Mouse (Mus musculus) MEL (cell line): ENCODE measurements at regions not wholly inside any gene's neighbourhood (a gene's known extent, or its start where the extent isn't known, plus 50 kb on each side); places are given as distances from the start of the nearest gene placed in this dataset.

Source experiments
- DNase-seq: peaks from one replicate; pipeline ENCODE4 v3.0.0; 2011; ENCODE audit warnings: low read depth, low spot score
- H3K27ac ChIP-seq: 2 replicates; pipeline ENCODE4 v1.5.1; 2012; ENCODE audit warnings: low read depth, mild to moderate bottlenecking, control low read depth, low read length, moderate library complexity; ENCODE audit not compliant: control insufficient read depth
- H3K27me3 ChIP-seq, 2 experiments: fragments of 150-350 bp in 1 of 2; sonication (generic) in 1 of 2; 2 replicates each; pipeline ENCODE4 v1.6.1; 2012; ENCODE audit warnings: low read length in 2 of 2, mild to moderate bottlenecking in 2 of 2, improper control_type of control experiment in 1 of 2, moderate library complexity in 1 of 2; ENCODE audit not compliant: insufficient read depth in 2 of 2, control insufficient read depth in 1 of 2
- H3K36me3 ChIP-seq, 2 experiments: 2 replicates each; pipeline ENCODE4 v1.6.1; 2012 to 2014; ENCODE audit warnings: low read length in 2 of 2, improper control_type of control experiment in 1 of 2, inconsistent platforms in 1 of 2, mild to moderate bottlenecking in 1 of 2; ENCODE audit not compliant: insufficient read depth in 2 of 2, control insufficient read depth in 1 of 2
- H3K4me1 ChIP-seq, 2 experiments: fragments of 150-350 bp in 1 of 2; sonication (generic) in 1 of 2; 2 replicates each; pipeline ENCODE4 v1.6.1; 2012; ENCODE audit warnings: low read length in 2 of 2, improper control_type of control experiment in 1 of 2, mild to moderate bottlenecking in 1 of 2; ENCODE audit not compliant: insufficient read depth in 2 of 2, control insufficient read depth in 1 of 2
- H3K4me3 ChIP-seq, 2 experiments: fragments of 150-350 bp in 1 of 2; sonication (generic) in 1 of 2; 2 replicates each; pipeline ENCODE4 v1.5.1; 2012; ENCODE audit warnings: low read depth in 2 of 2, low read length in 2 of 2, mild to moderate bottlenecking in 2 of 2, moderate library complexity in 2 of 2, control low read depth in 1 of 2, improper control_type of control experiment in 1 of 2; ENCODE audit not compliant: control insufficient read depth in 1 of 2, insufficient read depth in 1 of 2
- H3K79me2 ChIP-seq: 2 replicates; pipeline ENCODE4 v1.6.1; 2012; ENCODE audit warnings: mild to moderate bottlenecking, low read length, moderate library complexity; ENCODE audit not compliant: control insufficient read depth, poor library complexity, insufficient read depth
- H3K9ac ChIP-seq: 2 replicates; pipeline ENCODE4 v1.6.1; 2012; ENCODE audit warnings: low read depth, mild to moderate bottlenecking, control low read depth, low read length, moderate library complexity; ENCODE audit not compliant: control insufficient read depth, poor library complexity, severe bottlenecking
- H3K9me3 ChIP-seq: fragments of 150-350 bp; sonication (generic); replicated peaks from 2 replicates; pipeline ENCODE4 v1.6.1; 2012; ENCODE audit warnings: mild to moderate bottlenecking, low read length, improper control_type of control experiment, moderate library complexity; ENCODE audit not compliant: insufficient read depth
- BHLHE40 ChIP-seq: IDR thresholded peaks from 2 replicates; pipeline ENCODE4 v1.6.1; 2012; ENCODE audit warnings: low read depth, mild to moderate bottlenecking, inconsistent platforms, low read length, improper control_type of control experiment, borderline replicate concordance
- ELF1 ChIP-seq: IDR thresholded peaks from 2 replicates; pipeline ENCODE4 v1.6.1; 2014; ENCODE audit warnings: low read depth, mild to moderate bottlenecking, inconsistent platforms, low read length, improper control_type of control experiment, moderate library complexity
- ETS1 ChIP-seq: IDR thresholded peaks from 2 replicates; pipeline ENCODE4 v1.6.1; 2012; ENCODE audit warnings: low read depth, mild to moderate bottlenecking, inconsistent platforms, low read length, improper control_type of control experiment, moderate library complexity
- GABPA ChIP-seq: IDR thresholded peaks from 2 replicates; pipeline ENCODE4 v1.6.1; 2012; ENCODE audit warnings: low read depth, mild to moderate bottlenecking, inconsistent platforms, low read length, improper control_type of control experiment, moderate library complexity
- HCFC1 ChIP-seq: IDR thresholded peaks from 2 replicates; pipeline ENCODE4 v1.6.1; 2012; ENCODE audit warnings: low read depth, mild to moderate bottlenecking, inconsistent platforms, low read length, improper control_type of control experiment, moderate library complexity
- KAT2A ChIP-seq: conservative IDR thresholded peaks from 2 replicates; pipeline ENCODE4 v1.6.1; 2012; ENCODE audit warnings: low read depth, low read length, improper control_type of control experiment, inconsistent platforms
- MAFK ChIP-seq: IDR thresholded peaks from 2 replicates; pipeline ENCODE4 v1.6.1; 2011; ENCODE audit warnings: low read depth, mild to moderate bottlenecking, low read length, improper control_type of control experiment, borderline replicate concordance
- MAZ ChIP-seq: IDR thresholded peaks from 2 replicates; pipeline ENCODE4 v1.6.1; 2012; ENCODE audit warnings: low read depth, mild to moderate bottlenecking, inconsistent platforms, low read length, improper control_type of control experiment
- MYB ChIP-seq: IDR thresholded peaks from 2 replicates; pipeline ENCODE4 v1.6.1; 2011; ENCODE audit warnings: mild to moderate bottlenecking, low read depth, low read length, improper control_type of control experiment
- MYC ChIP-seq: IDR thresholded peaks from 2 replicates; pipeline ENCODE4 v1.6.1; 2011; ENCODE audit warnings: low read depth, mild to moderate bottlenecking, low read length, improper control_type of control experiment, moderate library complexity
- NELFE ChIP-seq: IDR thresholded peaks from 2 replicates; pipeline ENCODE4 v1.6.1; 2011; ENCODE audit warnings: low read depth, low read length, improper control_type of control experiment
- NRF1 ChIP-seq: IDR thresholded peaks from 2 replicates; pipeline ENCODE4 v1.6.1; 2014; ENCODE audit warnings: low read depth, mild to moderate bottlenecking, inconsistent platforms, low read length, improper control_type of control experiment, moderate library complexity; ENCODE audit not compliant: poor library complexity, insufficient read depth, severe bottlenecking
- POLR2A ChIP-seq, 2 experiments: IDR thresholded peaks; 2 replicates each; pipeline ENCODE4 v1.6.1; 2011 to 2012; ENCODE audit warnings: low read length in 2 of 2, mild to moderate bottlenecking in 2 of 2, control low read depth in 1 of 2, improper control_type of control experiment in 1 of 2, low read depth in 1 of 2, moderate library complexity in 1 of 2; ENCODE audit not compliant: control insufficient read depth in 1 of 2, insufficient read depth in 1 of 2, poor library complexity in 1 of 2
- POLR2AphosphoS5 ChIP-seq: IDR thresholded peaks from 2 replicates; pipeline ENCODE4 v1.6.1; 2012; ENCODE audit warnings: low read depth, borderline replicate concordance, mild to moderate bottlenecking, inconsistent platforms, low read length, moderate library complexity, mixed read lengths
- RCOR1 ChIP-seq: IDR thresholded peaks from 2 replicates; pipeline ENCODE4 v1.6.1; 2012; ENCODE audit warnings: low read depth, mild to moderate bottlenecking, inconsistent platforms, low read length, improper control_type of control experiment
- SMC3 ChIP-seq: IDR thresholded peaks from 2 replicates; pipeline ENCODE4 v1.6.1; 2011; ENCODE audit warnings: low read depth, low read length, improper control_type of control experiment
- TAL1 ChIP-seq: IDR thresholded peaks from 2 replicates; pipeline ENCODE4 v1.6.1; 2012; ENCODE audit warnings: mild to moderate bottlenecking, inconsistent platforms, low read length, moderate library complexity, mixed read lengths
- TBP ChIP-seq: IDR thresholded peaks from 2 replicates; pipeline ENCODE4 v1.8.0; 2011; ENCODE audit warnings: low read depth, low read length, improper control_type of control experiment
- TCF12 ChIP-seq: IDR thresholded peaks from 2 replicates; pipeline ENCODE4 v1.6.1; 2014; ENCODE audit warnings: low read depth, mild to moderate bottlenecking, inconsistent platforms, low read length, improper control_type of control experiment, moderate library complexity
- UBTF ChIP-seq: IDR thresholded peaks from 2 replicates; pipeline ENCODE4 v1.6.1; 2012; ENCODE audit warnings: low read depth, mild to moderate bottlenecking, inconsistent platforms, low read length, improper control_type of control experiment, moderate library complexity, borderline replicate concordance; ENCODE audit not compliant: insufficient read depth
- ZMIZ1 ChIP-seq: IDR thresholded peaks from 2 replicates; pipeline ENCODE4 v1.6.1; 2012; ENCODE audit warnings: low read depth, mild to moderate bottlenecking, inconsistent platforms, low read length, improper control_type of control experiment, moderate library complexity

GRCm38 (mm10) chr11:92153124-92153523 is 575.8 kb upstream of the Kif2b start:
- DNase-seq: no peak
- TF ChIP-seq MAZ (no peak), SMC3 (no peak), KAT2A (no peak), GABPA (no peak), POLR2AphosphoS5 (no peak), HCFC1 (no peak)
- TF ChIP-seq, all 39 proteins: peak for 0
- Histone ChIP-seq H3K4me1 (no peaks in the 10 kb centered on the region), H3K9ac (no peak overlapping the region), H3K36me3 (no peaks in the 10 kb centered on the region), H3K79me2 (no peaks in the 10 kb centered on the region), H3K27me3 (no peaks in the 10 kb centered on the region), H3K4me3 (no peak overlapping the region), H3K27ac (no peak overlapping the region), H3K9me3 (no peaks in the 10 kb centered on the region)

- Histone ChIP-seq H3K9me3 (no peaks in the 10 kb centered on the region), H3K79me2 (no peaks in the 10 kb centered on the region), H3K4me1 (no peaks in the 10 kb centered on the region), H3K9ac (no peak overlapping the region), H3K27ac (no peak overlapping the region), H3K27me3 (no peaks in the 10 kb centered on the region; a peak in 1 of 4 replicates), H3K4me3 (no peak overlapping the region), H3K36me3 (no peaks in the 10 kb centered on the region)
- no peak for DNase-seq
- no peak for TF ChIP-seq NELFE
- no peak for TF ChIP-seq MYB
- TF ChIP-seq UBTF: no peak
- no peak for TF ChIP-seq ZMIZ1
- no peak for TF ChIP-seq BHLHE40
- no peak for TF ChIP-seq HCFC1
- no peak for TF ChIP-seq POLR2A (IDR thresholded peaks at IDR 0.05; ENCODE audit: control insufficient read depth in 1 of 2, insufficient read depth in 1 of 2, low read depth in 1 of 2, low read length in 2 of 2, poor library complexity in 1 of 2)
- no peak for TF ChIP-seq NRF1
- TF ChIP-seq ELF1: no peak
- TF ChIP-seq MYC: no peak
- no peak for TF ChIP-seq RCOR1
- no peak for TF ChIP-seq TCF12
- no peak for TF ChIP-seq TAL1
- TF ChIP-seq ETS1: no peak
- no peak for TF ChIP-seq MAFK
- no peak for TF ChIP-seq TBP
Observed at GRCm38 (mm10) chr11:92135677-92136076, 558.3 kb upstream of the Kif2b start.
